7 mouse cellular contexts compared by ENCODE assay signal in the genomic region with DNA sequence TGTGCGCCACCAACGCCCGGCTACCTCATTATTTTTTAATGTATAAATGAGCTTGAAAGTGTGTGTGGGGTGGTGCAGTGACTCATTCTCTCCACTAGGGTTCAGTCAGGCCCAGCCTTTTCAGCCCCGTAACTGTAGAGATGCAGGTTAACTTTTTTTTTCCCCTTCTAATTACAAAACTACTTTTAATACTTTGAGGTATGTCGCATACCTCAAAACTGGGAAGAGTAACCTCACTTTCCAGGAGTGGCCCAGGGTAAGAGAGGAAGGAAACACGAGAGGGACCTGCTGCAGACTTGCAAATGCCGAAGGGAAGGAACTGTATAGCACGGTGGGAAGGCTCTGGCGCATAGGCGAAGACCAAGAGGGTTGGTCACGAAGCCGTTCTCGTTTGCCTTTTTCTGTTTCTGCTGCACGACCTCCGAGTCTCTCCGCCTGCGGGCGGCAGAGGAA. TPM values are rescaled to one million over a fixed set of nuclear protein-coding genes. Genes with fewer than 3 reads are reported as not detected.
A peak's percentile ranks its signal among the peaks of the same experiment; 100 is the strongest.
DNase-seq lines count a peak whose midpoint lies in the region; ATAC-seq and TF ChIP-seq lines count a peak whose summit lies in the region.

No protein-coding gene starts in this region.

- no peaks in the 10 kb centered on the region for H3K27me3 ChIP-seq in hindbrain, postnatal 0 days (ENCODE audit: insufficient read depth, low read length)

- no peaks in the 10 kb centered on the region for H3K9me3 ChIP-seq in hindbrain, postnatal 0 days (ENCODE audit: low read length)

- H3K4me1 ChIP-seq in hindbrain, postnatal 0 days (ENCODE audit: insufficient read depth, low read length), result peaks cover 5% of the 10 kb centered on the region; the same call in 1 of the 2 replicates

- peak overlapping the region; percentile 25 for H3K4me3 ChIP-seq in hindbrain, postnatal 0 days (ENCODE audit: low read length)

- H3K9ac ChIP-seq in hindbrain, postnatal 0 days (replicated peaks; ENCODE audit: low read length), result peak overlapping the region; percentile 37; the same call in 1 of the 2 replicates

- under 1% methylated on average over 18 of the region's 18 CpGs for WGBS in hindbrain, postnatal 0 days

- peak; percentile 78 for TF ChIP-seq CTCF in hindbrain, postnatal 0 days (IDR thresholded peaks at IDR 0.05; ENCODE audit: low read depth)

- no peaks in the 10 kb centered on the region for H3K36me3 ChIP-seq in hindbrain, postnatal 0 days (ENCODE audit: insufficient read depth, low read length)

- peak overlapping the region; percentile 53 for H3K4me2 ChIP-seq in hindbrain, postnatal 0 days (ENCODE audit: low read depth, low read length)

- peak; percentile 35; the same call in 1 of the 2 replicates for ATAC-seq in hindbrain, postnatal 0 days
- ATAC-seq in megakaryocyte-erythroid progenitor cell, adult 5-6 weeks (replicated peaks; ENCODE audit: low FRiP score, low TSS enrichment, poor library complexity, severe bottlenecking), result peak; percentile 49; the same call in 1 of the 2 replicates

- intact Hi-C loops in left cerebral cortex, postnatal 25 days (cut with DNase I), result loop anchor here (1.0 to 2.0 kb wide), 2 partner anchors 19 to 72 kb away; partner anchors contain the start of gene Timeless

- H3K27ac ChIP-seq in hindbrain, postnatal 0 days, result peak overlapping the region; percentile 56; the same call in 1 of the 2 replicates

- peak; percentile 87 for DNase-seq in ZHBTc4 (ENCODE audit: low read depth, low spot score)
- DNase-seq in cerebellum, adult 9-10 months, result peak; percentile 91
- peak; percentile 79 for DNase-seq in forelimb bud, embryonic 11.5 days (ENCODE audit: low read depth, low spot score)
- DNase-seq in hindbrain, postnatal 0 days (ENCODE audit: low spot score), result peak; percentile 70
- DNase-seq in left cerebral cortex, postnatal 25 days (ENCODE audit: low spot score in 2 of 2), result peak; percentile 50 to 72
- DNase-seq in right cerebral cortex, postnatal 14 days, result peak; percentile 62

RNA-seq across cellular contexts. Expression of gene Spryd4, which starts 1.3 kb away (rescaled TPM):
- 25.8 and 29.6 TPM in 2 replicates for total RNA-seq in hindbrain, postnatal 0 days (2014; rRNA removed)
- 22.3 and 24.5 TPM in 2 replicates for polyA plus RNA-seq in hindbrain, postnatal 0 days (2015; fragmentation: Nextera tagmentation; extraction: Ambion mirVana)
- total RNA-seq in left cerebral cortex, postnatal 25 days (2021), result 10 to 100 TPM; 10.1 to 10.7 TPM
- total RNA-seq in megakaryocyte-erythroid progenitor cell, adult 5-6 weeks (2014; fragmentation: Nextera tagmentation), result 37.3 and 44.4 TPM in 2 replicates
- total RNA-seq in megakaryocyte-erythroid progenitor cell, adult 5-6 weeks (2017), result 31.2 and 39.7 TPM in 2 replicates

RNA-seq across cellular contexts. Expression of gene Mip, which starts 12.7 kb away (rescaled TPM):
- 0.21 and 0.25 TPM in 2 replicates for total RNA-seq in hindbrain, postnatal 0 days (2014; rRNA removed)
- not detected in 2 replicates for polyA plus RNA-seq in hindbrain, postnatal 0 days (2015; fragmentation: Nextera tagmentation; extraction: Ambion mirVana)
- not detected for total RNA-seq in left cerebral cortex, postnatal 25 days (2021)
- total RNA-seq in megakaryocyte-erythroid progenitor cell, adult 5-6 weeks (2014; fragmentation: Nextera tagmentation), result 0.74 TPM in 1 of 2 replicates, not detected in the other
- total RNA-seq in megakaryocyte-erythroid progenitor cell, adult 5-6 weeks (2017), result 1.6 TPM in 1 of 2 replicates, not detected in the other

RNA-seq across cellular contexts. Expression of gene Gls2, which starts 18.6 kb away (rescaled TPM):
- 1.9 and 6.4 TPM in 2 replicates for total RNA-seq in hindbrain, postnatal 0 days (2014; rRNA removed)
- polyA plus RNA-seq in hindbrain, postnatal 0 days (2015; fragmentation: Nextera tagmentation; extraction: Ambion mirVana), result 1.7 and 2.4 TPM in 2 replicates
- 10 to 100 TPM; 29.4 to 32.9 TPM for total RNA-seq in left cerebral cortex, postnatal 25 days (2021)
- 8.8 and 15.0 TPM in 2 replicates for total RNA-seq in megakaryocyte-erythroid progenitor cell, adult 5-6 weeks (2014; fragmentation: Nextera tagmentation)
- 9.1 and 16.7 TPM in 2 replicates for total RNA-seq in megakaryocyte-erythroid progenitor cell, adult 5-6 weeks (2017)

RNA-seq across cellular contexts. Expression of gene Timeless, which starts 19.0 kb away (rescaled TPM):
- 13.0 and 15.6 TPM in 2 replicates for total RNA-seq in hindbrain, postnatal 0 days (2014; rRNA removed)
- polyA plus RNA-seq in hindbrain, postnatal 0 days (2015; fragmentation: Nextera tagmentation; extraction: Ambion mirVana), result 15.2 and 17.0 TPM in 2 replicates
- total RNA-seq in left cerebral cortex, postnatal 25 days (2021), result 1 to 10 TPM; 6.8 to 8.3 TPM
- 104 and 125 TPM in 2 replicates for total RNA-seq in megakaryocyte-erythroid progenitor cell, adult 5-6 weeks (2014; fragmentation: Nextera tagmentation)
- 105 and 128 TPM in 2 replicates for total RNA-seq in megakaryocyte-erythroid progenitor cell, adult 5-6 weeks (2017)

RNA-seq across cellular contexts. Expression of gene Rbms2, which starts 32.8 kb away (rescaled TPM):
- 11.7 and 13.2 TPM in 2 replicates for total RNA-seq in hindbrain, postnatal 0 days (2014; rRNA removed)
- 7.3 and 8.9 TPM in 2 replicates for polyA plus RNA-seq in hindbrain, postnatal 0 days (2015; fragmentation: Nextera tagmentation; extraction: Ambion mirVana)
- 10 to 100 TPM; 11.3 to 13.5 TPM for total RNA-seq in left cerebral cortex, postnatal 25 days (2021)
- 25.2 and 31.5 TPM in 2 replicates for total RNA-seq in megakaryocyte-erythroid progenitor cell, adult 5-6 weeks (2014; fragmentation: Nextera tagmentation)
- 9.1 and 10.9 TPM in 2 replicates for total RNA-seq in megakaryocyte-erythroid progenitor cell, adult 5-6 weeks (2017)

Comparison
In these comparisons a context has a peak if more than half of its experiments do, and no peak if none do; other contexts are left out.
1. Peak in every context shown above with its lines: DNase-seq, ATAC-seq, H3K4me3 ChIP-seq and H3K27ac ChIP-seq.